Mouse (Mus musculus): Measurements from ENCODE around the gene Pepd. TPM values are rescaled to one million over a fixed set of nuclear protein-coding genes. Genes with fewer than 3 reads are reported as not detected.

Pepd gene
- polyA plus RNA-seq, 1 experiment: 4.7 TPM

DNA sequence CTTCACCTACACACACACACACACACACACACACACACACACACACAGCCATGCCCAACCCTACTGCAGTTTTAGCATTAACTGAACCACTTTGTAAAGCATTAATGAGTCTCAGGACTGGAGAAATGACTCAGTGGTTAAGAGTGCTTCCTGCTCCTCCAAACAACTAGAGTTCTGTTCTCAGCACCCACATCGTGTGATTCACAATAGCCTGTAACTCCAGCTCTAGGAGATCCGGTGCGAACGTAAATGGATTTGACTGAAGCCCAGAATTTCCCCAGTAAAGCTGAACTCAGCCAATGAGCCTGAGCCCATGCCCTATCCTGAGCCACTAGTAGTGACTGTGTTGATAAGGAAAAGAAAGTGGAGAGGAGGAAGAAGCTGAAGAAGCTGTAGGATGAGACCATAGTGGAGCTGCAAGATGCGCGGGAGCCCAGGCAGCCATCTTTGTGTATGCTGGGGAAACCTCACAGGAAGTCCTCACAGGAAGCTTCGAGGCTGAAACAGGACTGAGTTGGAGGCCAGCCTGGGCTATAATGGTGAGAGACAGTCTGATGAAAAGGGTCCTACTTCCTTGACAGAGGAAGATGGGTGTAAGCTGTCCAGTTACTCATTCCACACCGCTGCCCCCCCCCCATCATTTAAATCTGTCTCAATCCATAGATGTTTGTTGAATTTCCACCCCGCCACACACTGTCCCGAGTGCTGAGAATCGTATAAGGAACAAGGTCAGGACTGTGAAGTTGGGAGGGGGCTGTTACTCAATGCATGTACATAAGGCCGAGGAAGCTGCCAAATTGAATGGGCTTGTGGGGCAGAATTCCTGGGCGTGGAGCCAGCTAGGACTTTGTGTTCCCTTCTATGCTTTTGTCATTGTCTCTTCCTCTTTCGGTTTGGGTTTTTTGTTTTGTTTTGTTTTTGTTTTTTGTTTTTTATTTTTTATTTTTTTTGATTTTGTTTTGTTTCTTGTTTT, 152.4 kb downstream of the Pepd start:
- Histone ChIP-seq H3K4me3 (replicated peaks) (no peak overlapping the region), H3K9me3 (ENCODE audit: control insufficient read depth, low read length) (peaks cover 2% of the 10 kb centered on the region), H3K36me3 (ENCODE audit: control insufficient read depth) (no peaks in the 10 kb centered on the region), H3K4me1 (ENCODE audit: control insufficient read depth) (no peaks in the 10 kb centered on the region), H3K27me3 (ENCODE audit: control insufficient read depth) (no peaks in the 10 kb centered on the region)
- TF ChIP-seq TAL1 (IDR thresholded peaks at IDR 0.05; ENCODE audit: low read length): no peak
- no peak for TF ChIP-seq GATA1 (IDR thresholded peaks at IDR 0.05; ENCODE audit: low read length)

DNA sequence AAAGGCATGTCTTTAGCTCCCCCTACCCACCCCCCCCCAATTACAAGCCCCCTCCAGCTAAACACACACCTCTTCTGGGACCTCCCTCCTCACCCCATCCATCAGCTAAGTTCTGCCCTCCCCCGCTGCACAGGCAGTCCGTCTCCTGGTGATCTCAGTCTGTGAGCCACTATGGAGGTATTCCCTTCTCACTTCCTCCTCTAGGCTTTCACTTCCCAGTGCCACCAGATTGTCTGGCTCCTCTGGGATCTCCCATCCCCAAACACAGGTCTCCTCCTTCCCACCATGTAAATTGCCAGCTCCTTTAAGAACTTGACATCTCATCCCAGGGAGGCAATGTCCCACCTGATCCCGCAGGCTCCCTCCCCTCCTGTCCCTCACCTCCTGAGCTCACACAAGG, 153.8 kb downstream of the Pepd start:
- no peaks in the 10 kb centered on the region for H3K9me3 ChIP-seq (ENCODE audit: control insufficient read depth, low read length)
- no peak overlapping the region for H3K4me3 ChIP-seq (replicated peaks)
- no peaks in the 10 kb centered on the region for H3K27me3 ChIP-seq (ENCODE audit: control insufficient read depth)
- TF ChIP-seq TAL1 (IDR thresholded peaks at IDR 0.05; ENCODE audit: low read length) (no peak), GATA1 (IDR thresholded peaks at IDR 0.05; ENCODE audit: low read length) (no peak)
- no peaks in the 10 kb centered on the region for H3K4me1 ChIP-seq (ENCODE audit: control insufficient read depth)
- no peaks in the 10 kb centered on the region for H3K36me3 ChIP-seq (ENCODE audit: control insufficient read depth)

GRCm38 (mm10) chr7:35066640-35067212, 154.5 kb downstream of the Pepd start:
- Histone ChIP-seq H3K9me3 (ENCODE audit: control insufficient read depth, low read length) (no peaks in the 10 kb centered on the region), H3K4me1 (ENCODE audit: control insufficient read depth) (no peaks in the 10 kb centered on the region), H3K27me3 (ENCODE audit: control insufficient read depth) (no peaks in the 10 kb centered on the region), H3K36me3 (ENCODE audit: control insufficient read depth) (no peaks in the 10 kb centered on the region), H3K4me3 (replicated peaks) (no peak overlapping the region)
- no peak for TF ChIP-seq TAL1 (IDR thresholded peaks at IDR 0.05; ENCODE audit: low read length)
- TF ChIP-seq GATA1 (IDR thresholded peaks at IDR 0.05; ENCODE audit: low read length): no peak

- H3K4me1 ChIP-seq (ENCODE audit: control insufficient read depth): no peaks in the 10 kb centered on the region
- H3K36me3 ChIP-seq (ENCODE audit: control insufficient read depth): no peaks in the 10 kb centered on the region
- H3K4me3 ChIP-seq (replicated peaks): no peak overlapping the region
- no peaks in the 10 kb centered on the region for H3K9me3 ChIP-seq (ENCODE audit: control insufficient read depth, low read length)
- TF ChIP-seq TAL1 (IDR thresholded peaks at IDR 0.05; ENCODE audit: low read length): no peak
- TF ChIP-seq GATA1 (IDR thresholded peaks at IDR 0.05; ENCODE audit: low read length): no peak
- no peaks in the 10 kb centered on the region for H3K27me3 ChIP-seq (ENCODE audit: control insufficient read depth)
Observed at GRCm38 (mm10) chr7:35076645-35077044, 164.5 kb downstream of the Pepd start.

- TF ChIP-seq TAL1 (IDR thresholded peaks at IDR 0.05; ENCODE audit: low read length) (no peak), GATA1 (IDR thresholded peaks at IDR 0.05; ENCODE audit: low read length) (no peak)
- Histone ChIP-seq H3K4me1 (ENCODE audit: control insufficient read depth) (no peaks in the 10 kb centered on the region), H3K27me3 (ENCODE audit: control insufficient read depth) (peaks cover 13% of the 10 kb centered on the region), H3K4me3 (replicated peaks) (no peak overlapping the region), H3K36me3 (ENCODE audit: control insufficient read depth) (no peaks in the 10 kb centered on the region), H3K9me3 (ENCODE audit: control insufficient read depth, low read length) (no peaks in the 10 kb centered on the region)
Observed at GRCm38 (mm10) chr7:35080843-35081338, 168.7 kb downstream of the Pepd start.

DNA sequence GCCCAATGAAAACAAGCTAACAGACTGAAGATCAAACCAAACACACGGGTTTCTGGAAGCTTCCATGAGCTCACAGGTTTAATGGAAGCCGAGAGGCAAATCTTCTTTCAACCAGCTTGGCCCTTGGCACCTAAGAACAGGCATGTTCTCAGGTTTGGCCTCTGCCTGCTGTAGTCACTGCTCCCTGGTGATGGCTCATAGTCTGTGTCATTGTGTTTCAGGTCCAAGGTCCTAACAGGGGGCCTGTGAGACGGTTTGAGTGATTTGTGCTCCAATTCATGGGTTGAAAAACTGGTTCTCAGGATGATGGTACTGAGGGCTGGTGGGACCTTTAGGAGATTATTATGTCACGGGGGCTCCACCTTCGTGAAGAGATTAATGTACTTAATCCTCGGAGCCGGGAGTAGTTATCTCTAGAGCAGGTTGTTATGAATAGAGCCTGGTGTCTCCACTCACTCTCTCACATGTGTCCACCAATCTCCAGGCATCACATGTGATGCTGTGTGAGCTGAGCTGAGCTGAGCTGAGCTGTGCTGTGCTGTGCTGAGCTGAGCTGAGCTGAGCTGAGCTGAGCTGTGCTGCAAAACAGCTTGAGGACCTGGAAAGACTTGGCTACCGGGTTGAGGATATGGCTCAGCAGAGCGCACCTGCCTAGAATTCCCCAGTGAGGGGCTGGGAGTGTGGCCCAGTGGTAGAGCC, 169.4 kb downstream of the Pepd start:
- no peak for TF ChIP-seq GATA1 (IDR thresholded peaks at IDR 0.05; ENCODE audit: low read length)
- no peak for TF ChIP-seq TAL1 (IDR thresholded peaks at IDR 0.05; ENCODE audit: low read length)
- no peaks in the 10 kb centered on the region for H3K4me1 ChIP-seq (ENCODE audit: control insufficient read depth)
- H3K36me3 ChIP-seq (ENCODE audit: control insufficient read depth): no peaks in the 10 kb centered on the region
- H3K9me3 ChIP-seq (ENCODE audit: control insufficient read depth, low read length): no peaks in the 10 kb centered on the region
- H3K4me3 ChIP-seq (replicated peaks): no peak overlapping the region
- peaks cover 20% of the 10 kb centered on the region for H3K27me3 ChIP-seq (ENCODE audit: control insufficient read depth)

GRCm38 (mm10) chr7:35084565-35085360, 172.6 kb downstream of the Pepd start:
- Histone ChIP-seq H3K4me1 (ENCODE audit: control insufficient read depth) (no peaks in the 10 kb centered on the region), H3K4me3 (replicated peaks) (no peak overlapping the region), H3K36me3 (ENCODE audit: control insufficient read depth) (no peaks in the 10 kb centered on the region), H3K27me3 (ENCODE audit: control insufficient read depth) (peaks cover 27% of the 10 kb centered on the region), H3K9me3 (ENCODE audit: control insufficient read depth, low read length) (no peaks in the 10 kb centered on the region)
- no peak for TF ChIP-seq GATA1 (IDR thresholded peaks at IDR 0.05; ENCODE audit: low read length)
- no peak for TF ChIP-seq TAL1 (IDR thresholded peaks at IDR 0.05; ENCODE audit: low read length)

DNA sequence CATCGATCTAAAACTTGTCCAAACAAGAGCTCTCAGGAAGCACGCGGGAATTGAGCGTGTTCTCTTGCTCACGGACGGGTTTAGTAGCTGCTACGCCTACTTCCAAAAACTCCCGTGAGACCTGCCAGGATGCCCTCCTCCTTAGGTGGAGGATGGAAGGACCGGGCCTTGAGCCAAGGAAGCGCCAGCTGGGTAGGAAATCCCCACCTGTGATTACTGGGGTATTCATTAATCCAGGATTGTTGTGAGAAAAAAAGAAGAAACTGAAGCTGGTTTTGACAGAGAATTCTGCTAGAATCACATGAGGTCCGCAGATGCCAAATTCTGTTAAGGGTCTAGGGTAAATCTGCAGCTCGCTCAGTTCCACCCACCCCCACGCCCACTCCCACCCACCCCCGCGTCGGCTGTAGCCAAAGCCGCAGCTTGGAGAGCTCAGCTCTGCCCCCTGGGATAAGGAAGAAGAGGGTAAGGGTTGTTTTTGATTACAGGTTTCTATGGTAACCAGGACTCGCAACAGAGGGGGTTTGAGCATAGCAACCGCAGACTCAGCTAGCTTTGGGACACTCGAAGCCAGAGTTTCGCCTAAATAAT, 174.2 kb downstream of the Pepd start:
- Histone ChIP-seq H3K36me3 (ENCODE audit: control insufficient read depth) (no peaks in the 10 kb centered on the region), H3K27me3 (ENCODE audit: control insufficient read depth) (peaks cover 27% of the 10 kb centered on the region), H3K4me3 (replicated peaks) (no peak overlapping the region), H3K4me1 (ENCODE audit: control insufficient read depth) (no peaks in the 10 kb centered on the region), H3K9me3 (ENCODE audit: control insufficient read depth, low read length) (no peaks in the 10 kb centered on the region)
- TF ChIP-seq GATA1 (IDR thresholded peaks at IDR 0.05; ENCODE audit: low read length): no peak
- TF ChIP-seq TAL1 (IDR thresholded peaks at IDR 0.05; ENCODE audit: low read length): no peak
